Mouse (Mus musculus): ENCODE results near the gene Cttnbp2. TPM values are rescaled to one million over a fixed set of nuclear protein-coding genes. Genes with fewer than 3 reads are reported as not detected.
A peak's percentile ranks its signal among the peaks of the same experiment; 100 is the strongest.
"Not testable (repeated sequence)": the region's sequence is repeated elsewhere in the genome, so short reads cannot be mapped to it uniquely, and the experiment has no call there.

The Cttnbp2 gene
- polyA plus RNA-seq, 1 experiment from 2014 or later = 12.6 TPM

GRCm38 (mm10) chr6:18401066-18401674, 113.5 kb downstream of the Cttnbp2 start:
- WGBS = 89% methylated on average over 1 of the region's 1 CpGs
- Histone ChIP-seq H3K4me1 (ENCODE audit: control insufficient read depth, insufficient read depth, low read length) (no peaks in the 10 kb centered on the region), H3K4me2 (ENCODE audit: low read depth, low read length) (no peak overlapping the region), H3K9me3 (replicated peaks; ENCODE audit: control insufficient read depth, low read length) (no peaks in the 10 kb centered on the region), H3K4me3 (ENCODE audit: low read depth, low read length) (no peak overlapping the region), H3K9ac (replicated peaks; ENCODE audit: low read length) (no peak overlapping the region), H3K36me3 (replicated peaks; ENCODE audit: control insufficient read depth, insufficient read depth, low read depth, low read length) (no peaks in the 10 kb centered on the region; the same call in 1 of the 2 replicates), H3K27me3 (ENCODE audit: control insufficient read depth, insufficient read depth, low read length) (no peaks in the 10 kb centered on the region), H3K27ac (replicated peaks; ENCODE audit: low read depth, low read length) (no peak overlapping the region)
- ATAC-seq (replicated peaks; ENCODE audit: insufficient number of reproducible peaks, low FRiP score, low TSS enrichment, low read depth) (no peak), DNase-seq (ENCODE audit: low spot score) (peak; percentile 52)

- no peaks in the 10 kb centered on the region for H3K36me3 ChIP-seq (replicated peaks; ENCODE audit: control insufficient read depth, insufficient read depth, low read depth, low read length)
- no peak overlapping the region for H3K4me3 ChIP-seq (ENCODE audit: low read depth, low read length)
- no peaks in the 10 kb centered on the region for H3K9me3 ChIP-seq (replicated peaks; ENCODE audit: control insufficient read depth, low read length)
- H3K9ac ChIP-seq (replicated peaks; ENCODE audit: low read length) = no peak overlapping the region
- H3K4me2 ChIP-seq (ENCODE audit: low read depth, low read length) = no peak overlapping the region
- no peak overlapping the region for H3K27ac ChIP-seq (replicated peaks; ENCODE audit: low read depth, low read length)
- 76% methylated on average over 2 of the region's 2 CpGs for WGBS
- H3K27me3 ChIP-seq (ENCODE audit: control insufficient read depth, insufficient read depth, low read length) = no peaks in the 10 kb centered on the region
- DNase-seq (ENCODE audit: low spot score) (no peak), ATAC-seq (replicated peaks; ENCODE audit: insufficient number of reproducible peaks, low FRiP score, low TSS enrichment, low read depth) (no peak)
- no peaks in the 10 kb centered on the region for H3K4me1 ChIP-seq (ENCODE audit: control insufficient read depth, insufficient read depth, low read length)
These were observed 133.3 kb downstream of the Cttnbp2 start for GRCm38 (mm10) chr6:18381380-18381779.

- no peak overlapping the region for H3K9ac ChIP-seq (replicated peaks; ENCODE audit: low read length)
- ATAC-seq (replicated peaks; ENCODE audit: insufficient number of reproducible peaks, low FRiP score, low TSS enrichment, low read depth) (no peak), DNase-seq (ENCODE audit: low spot score) (no peak)
- no peaks in the 10 kb centered on the region for H3K36me3 ChIP-seq (replicated peaks; ENCODE audit: control insufficient read depth, insufficient read depth, low read depth, low read length)
- no peaks in the 10 kb centered on the region for H3K9me3 ChIP-seq (replicated peaks; ENCODE audit: control insufficient read depth, low read length)
- H3K27me3 ChIP-seq (ENCODE audit: control insufficient read depth, insufficient read depth, low read length) = no peaks in the 10 kb centered on the region
- H3K4me3 ChIP-seq (ENCODE audit: low read depth, low read length) = no peak overlapping the region
- H3K27ac ChIP-seq (replicated peaks; ENCODE audit: low read depth, low read length) = no peak overlapping the region
- no peaks in the 10 kb centered on the region for H3K4me1 ChIP-seq (ENCODE audit: control insufficient read depth, insufficient read depth, low read length)
- 77% methylated on average over 13 of the region's 13 CpGs for WGBS
- no peak overlapping the region for H3K4me2 ChIP-seq (ENCODE audit: low read depth, low read length)
These were observed 134.1 kb downstream of the Cttnbp2 start for GRCm38 (mm10) chr6:18380300-18381202.

- H3K9ac ChIP-seq (replicated peaks; ENCODE audit: low read length); H3K9me3 ChIP-seq (replicated peaks; ENCODE audit: control insufficient read depth, low read length); H3K4me3 ChIP-seq (ENCODE audit: low read depth, low read length); H3K36me3 ChIP-seq (replicated peaks; ENCODE audit: control insufficient read depth, insufficient read depth, low read depth, low read length); DNase-seq (ENCODE audit: low spot score); H3K4me1 ChIP-seq (ENCODE audit: control insufficient read depth, insufficient read depth, low read length); H3K27me3 ChIP-seq (ENCODE audit: control insufficient read depth, insufficient read depth, low read length); H3K27ac ChIP-seq (replicated peaks; ENCODE audit: low read depth, low read length); ATAC-seq (replicated peaks; ENCODE audit: insufficient number of reproducible peaks, low FRiP score, low TSS enrichment, low read depth); H3K4me2 ChIP-seq (ENCODE audit: low read depth, low read length): not testable (repeated sequence)
- 82% methylated on average over 2 of the region's 2 CpGs for WGBS
These were observed 136.9 kb downstream of the Cttnbp2 start for GRCm38 (mm10) chr6:18377755-18378154.

GRCm38 (mm10) chr6:18374744-18375143, 139.9 kb downstream of the Cttnbp2 start:
- 73% methylated on average over 4 of the region's 4 CpGs for WGBS
- Histone ChIP-seq H3K9ac (replicated peaks; ENCODE audit: low read length) (no peak overlapping the region), H3K4me2 (ENCODE audit: low read depth, low read length) (no peak overlapping the region)

GRCm38 (mm10) chr6:18373652-18374051, 141.0 kb downstream of the Cttnbp2 start:
- no peak overlapping the region for H3K27ac ChIP-seq (replicated peaks; ENCODE audit: low read depth, low read length)
- 77% methylated on average over 1 of the region's 1 CpGs for WGBS
- ATAC-seq (replicated peaks; ENCODE audit: insufficient number of reproducible peaks, low FRiP score, low TSS enrichment, low read depth) = no peak
- no peak overlapping the region for H3K4me2 ChIP-seq (ENCODE audit: low read depth, low read length)
- H3K9ac ChIP-seq (replicated peaks; ENCODE audit: low read length) = no peak overlapping the region
- H3K27me3 ChIP-seq (ENCODE audit: control insufficient read depth, insufficient read depth, low read length) = no peaks in the 10 kb centered on the region
- no peaks in the 10 kb centered on the region for H3K4me1 ChIP-seq (ENCODE audit: control insufficient read depth, insufficient read depth, low read length)
- no peak for DNase-seq (ENCODE audit: low spot score)
- no peak overlapping the region for H3K4me3 ChIP-seq (ENCODE audit: low read depth, low read length)
- H3K36me3 ChIP-seq (replicated peaks; ENCODE audit: control insufficient read depth, insufficient read depth, low read depth, low read length) = no peaks in the 10 kb centered on the region
- H3K9me3 ChIP-seq (replicated peaks; ENCODE audit: control insufficient read depth, low read length) = no peaks in the 10 kb centered on the region

More at GRCm38 (mm10) chr6:18374744-18375143, 139.9 kb downstream of the Cttnbp2 start:
- Histone ChIP-seq H3K27me3 (ENCODE audit: control insufficient read depth, insufficient read depth, low read length) (no peaks in the 10 kb centered on the region), H3K36me3 (replicated peaks; ENCODE audit: control insufficient read depth, insufficient read depth, low read depth, low read length) (no peaks in the 10 kb centered on the region), H3K4me1 (ENCODE audit: control insufficient read depth, insufficient read depth, low read length) (no peaks in the 10 kb centered on the region), H3K27ac (replicated peaks; ENCODE audit: low read depth, low read length) (no peak overlapping the region), H3K4me3 (ENCODE audit: low read depth, low read length) (no peak overlapping the region), H3K9me3 (replicated peaks; ENCODE audit: control insufficient read depth, low read length) (no peaks in the 10 kb centered on the region)
- DNase-seq (ENCODE audit: low spot score) (no peak), ATAC-seq (replicated peaks; ENCODE audit: insufficient number of reproducible peaks, low FRiP score, low TSS enrichment, low read depth) (no peak)

- Histone ChIP-seq H3K9me3 (replicated peaks; ENCODE audit: control insufficient read depth, low read length) (no peaks in the 10 kb centered on the region), H3K4me3 (ENCODE audit: low read depth, low read length) (no peak overlapping the region), H3K27me3 (ENCODE audit: control insufficient read depth, insufficient read depth, low read length) (no peaks in the 10 kb centered on the region), H3K9ac (replicated peaks; ENCODE audit: low read length) (no peak overlapping the region), H3K36me3 (replicated peaks; ENCODE audit: control insufficient read depth, insufficient read depth, low read depth, low read length) (no peaks in the 10 kb centered on the region), H3K27ac (replicated peaks; ENCODE audit: low read depth, low read length) (no peak overlapping the region), H3K4me1 (ENCODE audit: control insufficient read depth, insufficient read depth, low read length) (no peaks in the 10 kb centered on the region), H3K4me2 (ENCODE audit: low read depth, low read length) (no peak overlapping the region)
- WGBS = 31% methylated on average over 7 of the region's 7 CpGs
- ATAC-seq (replicated peaks; ENCODE audit: insufficient number of reproducible peaks, low FRiP score, low TSS enrichment, low read depth) (0 out of 2 replicates have a peak, but pooled peaks have one; percentile 48), DNase-seq (ENCODE audit: low spot score) (peak; percentile 78)
These were observed 142.0 kb downstream of the Cttnbp2 start for GRCm38 (mm10) chr6:18372447-18373228.

Measured in embryonic facial prominence, embryonic 11.5 days (tissue).